Mouse (Mus musculus) thymus, adult 2 months (tissue): Measurements from ENCODE around the gene Dennd2a.

Experiments
- CTCF ChIP-seq: fragments of 200-500 bp; IDR thresholded peaks from 2 replicates; pipeline ENCODE4 v1.5.1; 2012; ENCODE audit warnings: mild to moderate bottlenecking, control low read depth, low read length, moderate library complexity, borderline replicate concordance; ENCODE audit not compliant: control insufficient read depth, poor library complexity, insufficient read depth; ENCODE audit errors: extremely low read depth
- POLR2A ChIP-seq: fragments of 200-500 bp; IDR thresholded peaks from 2 replicates; pipeline ENCODE4 v1.6.1; 2012; ENCODE audit warnings: mild to moderate bottlenecking, low read length, control low read depth, moderate library complexity; ENCODE audit not compliant: control insufficient read depth, poor library complexity, insufficient read depth; ENCODE audit errors: extremely low read depth

GRCm38 (mm10) chr6:39491203-39491602 is 66.5 kb downstream of the Dennd2a start:
- no peak for TF ChIP-seq POLR2A
- TF ChIP-seq CTCF, result no peak
